8 mouse cellular contexts compared by ENCODE assay signal in genomic region chr5:96996401-96997309, GRCm38 (mm10). TPM values are rescaled to one million over a fixed set of nuclear protein-coding genes. Genes with fewer than 3 reads are reported as not detected.
A peak's percentile ranks its signal among the peaks of the same experiment; 100 is the strongest.
DNase-seq lines count a peak whose midpoint lies in the region; ATAC-seq and TF ChIP-seq lines count a peak whose summit lies in the region.

No protein-coding gene starts in this region.

- peak overlapping the region; percentile 88 for H3K27ac ChIP-seq in forebrain, embryonic 13.5 days
- peak overlapping the region; percentile 93 for H3K27ac ChIP-seq in kidney, postnatal 0 days
- peak overlapping the region; percentile 87 for H3K27ac ChIP-seq in midbrain, embryonic 14.5 days (replicated peaks; ENCODE audit: low read depth, low read length)

- no peaks in the 10 kb centered on the region for H3K9me3 ChIP-seq in forebrain, embryonic 13.5 days (replicated peaks)
- no peaks in the 10 kb centered on the region for H3K9me3 ChIP-seq in kidney, postnatal 0 days (replicated peaks; ENCODE audit: low read length)
- no peaks in the 10 kb centered on the region for H3K9me3 ChIP-seq in midbrain, embryonic 14.5 days (ENCODE audit: control insufficient read depth, low read length)

- H3K4me3 ChIP-seq in forebrain, embryonic 13.5 days: peak overlapping the region; percentile 63
- H3K4me3 ChIP-seq in kidney, postnatal 0 days (replicated peaks; ENCODE audit: low read depth, low read length): peak overlapping the region; percentile 88
- peak overlapping the region; percentile 79 for H3K4me3 ChIP-seq in midbrain, embryonic 14.5 days (replicated peaks; ENCODE audit: low read depth, low read length)

- no peak for TF ChIP-seq CTCF in kidney, postnatal 0 days (IDR thresholded peaks at IDR 0.05; ENCODE audit: low read depth)

- H3K9ac ChIP-seq in forebrain, embryonic 13.5 days: peak overlapping the region; percentile 79
- peak overlapping the region; percentile 86 for H3K9ac ChIP-seq in kidney, postnatal 0 days (ENCODE audit: low read depth, low read length)
- peak overlapping the region; percentile 75 for H3K9ac ChIP-seq in midbrain, embryonic 14.5 days (replicated peaks; ENCODE audit: low read length)

- ATAC-seq in forebrain, embryonic 13.5 days: no peak
- no peak for ATAC-seq in kidney, postnatal 0 days (replicated peaks; ENCODE audit: low FRiP score, low read depth)
- ATAC-seq in midbrain, embryonic 14.5 days (ENCODE audit: low FRiP score, low TSS enrichment): no peak; the same call in 1 of the 2 replicates

- 14% methylated on average over 39 of the region's 39 CpGs for WGBS in forebrain, embryonic 13.5 days
- WGBS in kidney, postnatal 0 days: 14% methylated on average over 39 of the region's 39 CpGs
- 19% methylated on average over 39 of the region's 39 CpGs for WGBS in midbrain, embryonic 14.5 days

- H3K4me1 ChIP-seq in forebrain, embryonic 13.5 days: peaks cover 31% of the 10 kb centered on the region
- peaks cover 12% of the 10 kb centered on the region; the same call in 1 of the 2 replicates for H3K4me1 ChIP-seq in kidney, postnatal 0 days (replicated peaks; ENCODE audit: insufficient read depth, low read length)
- H3K4me1 ChIP-seq in midbrain, embryonic 14.5 days (ENCODE audit: control insufficient read depth, insufficient read depth, low read length): peaks cover 15% of the 10 kb centered on the region; the same call in 1 of the 2 replicates

- no peaks in the 10 kb centered on the region for H3K27me3 ChIP-seq in forebrain, embryonic 13.5 days
- no peaks in the 10 kb centered on the region for H3K27me3 ChIP-seq in kidney, postnatal 0 days (ENCODE audit: insufficient read depth, low read length)
- no peaks in the 10 kb centered on the region for H3K27me3 ChIP-seq in midbrain, embryonic 14.5 days (ENCODE audit: control insufficient read depth, insufficient read depth, low read length)

- H3K4me2 ChIP-seq in forebrain, embryonic 13.5 days: peak overlapping the region; percentile 91
- H3K4me2 ChIP-seq in kidney, postnatal 0 days (ENCODE audit: low read length): peak overlapping the region; percentile 75
- H3K4me2 ChIP-seq in midbrain, embryonic 14.5 days (ENCODE audit: low read length): peak overlapping the region; percentile 86

- no peaks in the 10 kb centered on the region for H3K36me3 ChIP-seq in forebrain, embryonic 13.5 days (ENCODE audit: poor library complexity, severe bottlenecking)
- H3K36me3 ChIP-seq in kidney, postnatal 0 days (ENCODE audit: insufficient read depth, low read length): no peaks in the 10 kb centered on the region
- H3K36me3 ChIP-seq in midbrain, embryonic 14.5 days (ENCODE audit: control insufficient read depth, insufficient read depth, low read length): no peaks in the 10 kb centered on the region

- DNase-seq in lung, adult 18-20 months: peak; percentile 17 to 26
- no peak for DNase-seq in lung, postnatal 14 days
- DNase-seq in adrenal gland, postnatal 14 days: peak; percentile 75
- DNase-seq in kidney, postnatal 0 days (ENCODE audit: low spot score): peak; percentile 4
- peak; percentile 24 for DNase-seq in midbrain, embryonic 14.5 days
- DNase-seq in thymus, postnatal 14 days: peak; percentile 85
- DNase-seq in left cerebral cortex, adult 9 months (ENCODE audit: low spot score in 2 of 2): no peak

RNA-seq across cellular contexts. Expression of gene Bmp2k, which starts 0.8 kb away (rescaled TPM):
- 31.6 and 31.9 TPM in 2 replicates for total RNA-seq in adrenal gland, postnatal 14 days (2021)
- 7.6 and 9.3 TPM in 2 replicates for polyA plus RNA-seq in forebrain, embryonic 13.5 days (2015; fragmentation: Nextera tagmentation; extraction: Ambion mirVana)
- 11.3 and 11.9 TPM in 2 replicates for polyA plus RNA-seq in kidney, postnatal 0 days (2015; fragmentation: Nextera tagmentation; extraction: Ambion mirVana)
- 11.8 and 12.1 TPM in 2 replicates for polyA plus RNA-seq in midbrain, embryonic 14.5 days (2014; fragmentation: Nextera tagmentation; extraction: Ambion mirVana)

Comparison
In these comparisons a context has a peak if more than half of its experiments do, and no peak if none do; other contexts are left out.
1. DNase-seq: peak in lung, adult 18-20 months (2 of 2), adrenal gland, postnatal 14 days (single experiment), kidney, postnatal 0 days (single experiment), midbrain, embryonic 14.5 days (single experiment) and thymus, postnatal 14 days (single experiment); none in lung, postnatal 14 days (single experiment) and left cerebral cortex, adult 9 months (0 of 2).
2. Peak in every context shown above with its lines, with median percentiles within 50 percentile points of each other: H3K27ac ChIP-seq, H3K4me2 ChIP-seq, H3K4me3 ChIP-seq and H3K9ac ChIP-seq.